Mouse (Mus musculus) liver, adult 2 months (tissue): ENCODE results near the gene Fbn1.

Experiments
- CTCF ChIP-seq: fragments of 200-500 bp; IDR thresholded peaks from 2 replicates; pipeline ENCODE4 v1.5.1; 2011; ENCODE audit warnings: low read depth, low read length, control low read depth
- POLR2A ChIP-seq: fragments of 200-500 bp; IDR thresholded peaks from 2 replicates; pipeline ENCODE4 v1.6.1; 2011; ENCODE audit warnings: low read length, control low read depth; ENCODE audit not compliant: insufficient read depth; ENCODE audit errors: extremely low read depth

DNA sequence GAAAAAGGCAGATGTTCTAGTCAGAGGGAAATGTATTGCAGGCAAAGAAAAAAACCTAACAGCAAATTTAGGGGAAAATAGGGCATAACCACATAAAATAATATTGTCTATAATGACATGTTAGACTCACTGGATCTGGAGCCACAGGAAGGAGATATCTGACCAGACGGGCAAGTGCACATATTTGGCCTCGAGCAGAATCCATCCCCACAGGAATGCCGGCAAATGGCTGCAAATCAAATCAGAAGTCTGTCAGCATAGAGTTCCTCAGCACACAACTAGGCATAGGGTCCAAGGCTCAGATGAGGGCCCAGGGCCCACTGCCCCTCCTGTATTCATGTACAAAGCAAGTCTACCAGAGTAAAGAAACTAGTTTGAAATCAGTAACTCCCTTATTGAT is 30.4 kb downstream of the Fbn1 start:
- TF ChIP-seq POLR2A (no peak), CTCF (no peak)
